22 mouse cellular contexts compared by ENCODE assay signal in the genomic region with DNA sequence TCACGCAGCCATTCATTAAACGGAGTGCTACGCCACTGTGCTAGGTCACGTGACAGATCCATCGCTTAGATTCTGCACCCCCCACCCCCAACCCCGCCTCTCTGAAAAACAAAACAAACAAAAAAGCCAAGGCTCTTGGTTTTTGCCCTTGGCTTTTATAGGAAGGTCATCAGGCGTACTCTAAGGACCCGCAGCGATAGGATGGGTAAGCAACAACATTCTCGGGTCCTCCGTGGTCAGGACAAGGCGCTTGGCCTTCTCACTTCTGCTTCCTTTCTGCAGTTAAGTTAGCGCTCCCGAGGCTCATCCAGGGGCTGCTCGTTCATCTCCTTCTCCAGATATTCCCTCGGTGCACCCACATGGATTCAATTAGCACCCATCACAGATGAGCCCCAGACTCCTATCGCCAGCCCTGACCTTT.
DNase-seq lines count a peak whose midpoint lies in the region; ATAC-seq and TF ChIP-seq lines count a peak whose summit lies in the region.
"Had no signal": no experiment of that assay in that cellular context is flagged by ENCODE, and none has a peak within 500 bp of the region (broad histone marks: within the 10 kb centered on the region; RNA-seq: fewer than 3 reads in every experiment).

No protein-coding gene starts in this region.

- H3K4me1 ChIP-seq in kidney, postnatal 0 days (replicated peaks; ENCODE audit: insufficient read depth, low read length), result peaks cover 15% of the 10 kb centered on the region
- H3K4me1 ChIP-seq in embryonic facial prominence, embryonic 11.5 days (ENCODE audit: control insufficient read depth, insufficient read depth, low read length), result no peaks in the 10 kb centered on the region
- peaks cover 8% of the 10 kb centered on the region for H3K4me1 ChIP-seq in stomach, postnatal 0 days (replicated peaks; ENCODE audit: control insufficient read depth, insufficient read depth)

- ATAC-seq in kidney, postnatal 0 days (replicated peaks; ENCODE audit: low FRiP score, low read depth), result no peak
- no peak for ATAC-seq in embryonic facial prominence, embryonic 11.5 days (replicated peaks; ENCODE audit: insufficient number of reproducible peaks, low FRiP score, low TSS enrichment, low read depth)
- no peak for ATAC-seq in stomach, postnatal 0 days (ENCODE audit: low FRiP score, low TSS enrichment)
- ATAC-seq: forebrain, embryonic 14.5 days; hindbrain, postnatal 0 days; intestine, postnatal 0 days; liver, embryonic 12.5 days had no signal

- H3K9ac ChIP-seq in kidney, postnatal 0 days (ENCODE audit: low read depth, low read length), result no peak overlapping the region
- H3K9ac ChIP-seq in embryonic facial prominence, embryonic 11.5 days (replicated peaks; ENCODE audit: low read length), result no peak overlapping the region
- no peak overlapping the region for H3K9ac ChIP-seq in stomach, postnatal 0 days (ENCODE audit: low read length)
- H3K9ac ChIP-seq: limb, embryonic 12.5 days; liver, embryonic 12.5 days; lung, embryonic 14.5 days; stomach, embryonic 15.5 days had no signal

- H3K27me3 ChIP-seq in kidney, postnatal 0 days (ENCODE audit: insufficient read depth, low read length), result no peaks in the 10 kb centered on the region
- no peaks in the 10 kb centered on the region for H3K27me3 ChIP-seq in embryonic facial prominence, embryonic 11.5 days (ENCODE audit: control insufficient read depth, insufficient read depth, low read length)
- no peaks in the 10 kb centered on the region for H3K27me3 ChIP-seq in stomach, postnatal 0 days (ENCODE audit: control insufficient read depth, insufficient read depth, low read length)
- H3K27me3 ChIP-seq: limb, embryonic 12.5 days; liver, embryonic 12.5 days; stomach, embryonic 15.5 days had no signal

- DNase-seq in adrenal gland, postnatal 10 days, result peak; percentile 45
- DNase-seq in adrenal gland, adult 8-10 months, result no peak
- DNase-seq in kidney, postnatal 0 days (ENCODE audit: low spot score), result no peak
- no peak for DNase-seq in kidney, adult 11 months
- DNase-seq in embryonic facial prominence, embryonic 11.5 days (ENCODE audit: low spot score), result peak; percentile 52
- no peak for DNase-seq in layer of hippocampus, adult 18-20 months (ENCODE audit: low spot score in 2 of 2)
- DNase-seq in stomach, postnatal 0 days (ENCODE audit: low spot score), result no peak
- DNase-seq: cerebellum, adult 8-10 months; gastrocnemius, postnatal 10 days; kidney, postnatal 36 days; layer of hippocampus, adult 9-11 months; lung, embryonic 14.5 days; lung, postnatal 36 days; thymus, postnatal 25 days had no signal

- H3K4me2 ChIP-seq in kidney, postnatal 0 days (ENCODE audit: low read length), result peak overlapping the region; percentile 19; the same call in 1 of the 2 replicates
- H3K4me2 ChIP-seq in embryonic facial prominence, embryonic 11.5 days (ENCODE audit: low read depth, low read length), result no peak overlapping the region
- H3K4me2 ChIP-seq in stomach, postnatal 0 days (replicated peaks; ENCODE audit: low read depth), result no peak overlapping the region
- H3K4me2 ChIP-seq: limb, embryonic 12.5 days; liver, embryonic 12.5 days; lung, embryonic 14.5 days; stomach, embryonic 15.5 days had no signal

- no peak for TF ChIP-seq EP300 in stomach, postnatal 0 days (optimal IDR thresholded peaks at IDR 0.05)

- 65% methylated on average over 17 of the region's 17 CpGs for WGBS in kidney, postnatal 0 days
- WGBS in embryonic facial prominence, embryonic 11.5 days, result 61% methylated on average over 17 of the region's 17 CpGs
- WGBS in stomach, postnatal 0 days, result 88% methylated on average over 17 of the region's 17 CpGs

- H3K36me3 ChIP-seq in kidney, postnatal 0 days (ENCODE audit: insufficient read depth, low read length), result no peaks in the 10 kb centered on the region
- no peaks in the 10 kb centered on the region for H3K36me3 ChIP-seq in embryonic facial prominence, embryonic 11.5 days (replicated peaks; ENCODE audit: control insufficient read depth, insufficient read depth, low read depth, low read length)
- H3K36me3 ChIP-seq in stomach, postnatal 0 days (ENCODE audit: control insufficient read depth, insufficient read depth, low read length), result no peaks in the 10 kb centered on the region
- H3K36me3 ChIP-seq: limb, embryonic 12.5 days; liver, embryonic 12.5 days; stomach, embryonic 15.5 days had no signal

- H3K27ac ChIP-seq in kidney, postnatal 0 days, result no peak overlapping the region
- no peak overlapping the region for H3K27ac ChIP-seq in embryonic facial prominence, embryonic 11.5 days (replicated peaks; ENCODE audit: low read depth, low read length)
- H3K27ac ChIP-seq in stomach, postnatal 0 days (replicated peaks), result no peak overlapping the region
- H3K27ac ChIP-seq: hindbrain, embryonic 10.5 days; hindbrain, postnatal 0 days; limb, embryonic 12.5 days; liver, embryonic 12.5 days; midbrain, embryonic 10.5 days; stomach, embryonic 15.5 days had no signal

- no peak for TF ChIP-seq CTCF in kidney, postnatal 0 days (IDR thresholded peaks at IDR 0.05; ENCODE audit: low read depth)
- no peak for TF ChIP-seq CTCF in stomach, postnatal 0 days (IDR thresholded peaks at IDR 0.05; ENCODE audit: low read depth)

- H3K4me3 ChIP-seq in kidney, postnatal 0 days (replicated peaks; ENCODE audit: low read depth, low read length), result no peak overlapping the region
- H3K4me3 ChIP-seq in embryonic facial prominence, embryonic 11.5 days (ENCODE audit: low read depth, low read length), result no peak overlapping the region
- no peak overlapping the region for H3K4me3 ChIP-seq in stomach, postnatal 0 days (ENCODE audit: low read depth, low read length)
- H3K4me3 ChIP-seq: hindbrain, embryonic 10.5 days; limb, embryonic 12.5 days; liver, embryonic 12.5 days; midbrain, embryonic 10.5 days; stomach, embryonic 15.5 days had no signal

- H3K9me3 ChIP-seq in kidney, postnatal 0 days (replicated peaks; ENCODE audit: low read length), result no peaks in the 10 kb centered on the region
- H3K9me3 ChIP-seq in embryonic facial prominence, embryonic 11.5 days (replicated peaks; ENCODE audit: control insufficient read depth, low read length), result no peaks in the 10 kb centered on the region
- no peaks in the 10 kb centered on the region for H3K9me3 ChIP-seq in stomach, postnatal 0 days (ENCODE audit: control insufficient read depth, low read length)
- H3K9me3 ChIP-seq: hindbrain, embryonic 10.5 days; limb, embryonic 12.5 days; liver, embryonic 12.5 days; midbrain, embryonic 10.5 days; stomach, embryonic 15.5 days had no signal

Comparison
In these comparisons a context has a peak if more than half of its experiments do, and no peak if none do; other contexts are left out.
1. DNase-seq: peak in adrenal gland, postnatal 10 days (single experiment) and embryonic facial prominence, embryonic 11.5 days (single experiment); none in adrenal gland, adult 8-10 months (single experiment), kidney, postnatal 0 days (single experiment), kidney, adult 11 months (single experiment), layer of hippocampus, adult 18-20 months (0 of 2) and stomach, postnatal 0 days (single experiment).